Mouse (Mus musculus) thymus, postnatal 0 days (tissue): ENCODE measurements around the gene Dnajc21. TPM values are rescaled to one million over a fixed set of nuclear protein-coding genes. Genes with fewer than 3 reads are reported as not detected.
"Not testable (repeated sequence)": the region's sequence is repeated elsewhere in the genome, so short reads cannot be mapped to it uniquely, and the experiment has no call there.

Experiments
- DNase-seq: peaks from one replicate; pipeline ENCODE4 v3.0.0-alpha.2; 2015; ENCODE audit warnings: low spot score
- polyA plus RNA-seq: library from polyadenylated mRNA; unstranded; fragments of >200 nt; fragmentation: Nextera tagmentation; extraction: Ambion mirVana; gene quantifications from 2 replicates; pipeline ENCODE4 v1.2.1, GENCODE M21; 2015

Gene Dnajc21
- 14.9 and 17.5 TPM in 2 replicates for polyA plus RNA-seq

GRCm38 (mm10) chr15:10470151-10470831 is at the start of gene Dnajc21:
Gene Dnajc21, minus strand, starts transcription at chr15:10470516.
- peak; percentile 83 for DNase-seq

DNA sequence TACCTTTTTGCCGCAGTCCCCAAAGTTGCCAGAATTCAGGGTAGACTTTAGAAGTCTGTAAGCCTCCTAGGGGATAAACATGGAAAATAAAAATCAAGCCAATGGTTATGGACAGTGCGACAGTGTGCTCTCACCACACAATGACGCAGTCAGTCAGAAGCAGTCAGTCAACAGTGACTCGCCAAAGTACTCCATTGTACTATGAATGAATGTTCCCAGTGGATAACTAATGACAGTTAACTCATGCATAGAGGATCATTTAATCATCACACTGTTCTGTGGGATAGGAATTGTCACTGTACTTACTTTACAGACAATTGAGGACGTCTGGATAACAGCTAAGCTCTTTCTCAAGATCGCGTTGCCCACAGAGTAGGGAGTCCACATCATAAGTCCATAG is 44.9 kb upstream of the Dnajc21 start:
- no peak for DNase-seq

DNA sequence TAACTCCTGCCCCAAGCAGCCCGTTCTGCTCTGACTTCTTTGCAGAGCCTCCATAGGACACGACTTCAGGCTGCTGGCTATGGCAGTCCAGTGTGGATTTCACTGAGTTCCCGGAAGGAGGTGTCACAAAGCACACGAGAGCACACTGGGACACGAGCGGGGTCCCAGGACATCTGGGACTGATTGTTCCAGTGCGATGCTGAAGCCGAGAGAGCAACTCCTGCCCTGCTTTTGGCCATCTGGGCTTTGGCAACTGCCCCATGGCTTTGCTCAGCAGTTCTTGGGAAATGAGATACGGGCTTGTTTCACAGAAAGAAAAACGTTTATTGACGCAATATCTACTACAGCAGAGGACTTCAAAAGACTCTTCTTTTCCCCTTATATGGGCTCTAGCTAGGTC is 35.8 kb upstream of the Dnajc21 start:
- no peak for DNase-seq

- DNase-seq: peak; percentile 33
Observed at GRCm38 (mm10) chr15:10500838-10501719, 30.8 kb upstream of the Dnajc21 start.

GRCm38 (mm10) chr15:10500035-10500434 is 29.7 kb upstream of the Dnajc21 start:
- DNase-seq: no peak

- DNase-seq: no peak
Observed at GRCm38 (mm10) chr15:10499593-10499992, 29.3 kb upstream of the Dnajc21 start.

- DNase-seq: not testable (repeated sequence)
Observed at GRCm38 (mm10) chr15:10496696-10497095, 26.4 kb upstream of the Dnajc21 start.

DNA sequence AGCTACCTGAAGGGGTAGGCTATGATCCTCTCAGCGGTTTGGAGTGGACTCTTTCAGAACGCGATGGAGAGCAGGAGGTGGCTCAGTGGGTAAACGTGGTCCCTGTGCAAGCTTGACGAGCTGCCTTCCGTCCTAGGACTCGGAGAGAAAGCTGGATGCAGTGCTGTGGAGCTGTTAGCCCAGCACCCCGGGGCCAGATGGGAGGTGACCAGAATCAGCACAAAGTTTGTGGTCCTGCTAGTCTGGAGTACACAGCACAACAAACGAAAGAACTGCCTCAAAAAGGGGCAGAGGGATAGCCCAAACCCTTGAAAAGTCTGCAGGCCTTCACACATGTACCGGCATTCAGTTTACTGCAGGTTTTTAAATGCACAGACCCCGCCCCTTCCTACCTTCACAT is 25.6 kb upstream of the Dnajc21 start:
- no peak for DNase-seq

GRCm38 (mm10) chr15:10490101-10490500 is 19.8 kb upstream of the Dnajc21 start:
- DNase-seq: no peak

DNA sequence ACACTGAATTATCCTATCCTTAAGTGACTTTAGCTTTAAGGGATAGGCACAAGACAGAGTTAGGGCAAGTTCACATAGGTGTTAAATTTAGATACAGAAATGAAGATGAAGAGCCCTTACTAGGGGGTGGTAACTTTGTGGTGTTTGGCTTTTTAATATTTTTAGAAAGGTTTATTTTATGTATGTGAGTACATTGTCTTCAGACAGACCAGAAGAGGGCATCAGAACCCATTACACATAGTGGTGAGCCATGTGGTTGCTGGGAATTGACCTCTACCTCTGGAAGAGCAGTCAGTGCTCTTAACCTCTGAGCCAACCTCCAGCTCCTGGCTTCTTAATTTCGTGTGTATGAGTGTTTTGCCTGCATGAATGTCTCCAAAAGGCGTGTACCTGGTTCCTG is 16.9 kb upstream of the Dnajc21 start:
- no peak for DNase-seq

DNA sequence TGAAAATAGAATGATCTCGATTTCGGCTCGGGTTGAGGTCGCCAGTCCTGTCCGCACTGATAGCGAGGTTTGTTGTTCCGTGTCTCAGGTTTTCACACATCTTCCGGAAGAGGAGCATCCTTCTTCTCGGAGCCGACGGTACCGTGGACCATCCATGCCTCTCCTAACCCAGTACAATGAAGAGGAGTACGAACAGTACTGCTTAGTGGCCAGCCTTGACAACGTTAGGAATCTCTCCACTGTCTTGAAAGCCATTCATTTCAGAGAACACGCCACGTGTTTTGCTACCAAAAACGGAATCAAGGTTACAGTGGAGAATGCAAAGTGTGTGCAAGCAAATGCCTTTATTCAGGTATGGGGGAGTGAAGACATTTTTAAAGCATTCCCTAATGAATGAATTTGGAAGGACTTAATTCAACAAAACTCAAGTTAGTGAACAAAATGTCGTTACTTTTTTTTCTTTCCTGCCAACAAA is 16.1 kb upstream of the Dnajc21 start:
- no peak for DNase-seq

GRCm38 (mm10) chr15:10485484-10486364 is 15.4 kb upstream of the Dnajc21 start, which contains the start of the genes Brix1 and Rad1:
Gene Brix1, minus strand, starts transcription at chr15:10485947.
Gene Rad1, plus strand, starts transcription at chr15:10486018.
- DNase-seq: peak; percentile 96

GRCm38 (mm10) chr15:10470941-10471340 is 625 bp upstream of the Dnajc21 start:
- DNase-seq: no peak

DNA sequence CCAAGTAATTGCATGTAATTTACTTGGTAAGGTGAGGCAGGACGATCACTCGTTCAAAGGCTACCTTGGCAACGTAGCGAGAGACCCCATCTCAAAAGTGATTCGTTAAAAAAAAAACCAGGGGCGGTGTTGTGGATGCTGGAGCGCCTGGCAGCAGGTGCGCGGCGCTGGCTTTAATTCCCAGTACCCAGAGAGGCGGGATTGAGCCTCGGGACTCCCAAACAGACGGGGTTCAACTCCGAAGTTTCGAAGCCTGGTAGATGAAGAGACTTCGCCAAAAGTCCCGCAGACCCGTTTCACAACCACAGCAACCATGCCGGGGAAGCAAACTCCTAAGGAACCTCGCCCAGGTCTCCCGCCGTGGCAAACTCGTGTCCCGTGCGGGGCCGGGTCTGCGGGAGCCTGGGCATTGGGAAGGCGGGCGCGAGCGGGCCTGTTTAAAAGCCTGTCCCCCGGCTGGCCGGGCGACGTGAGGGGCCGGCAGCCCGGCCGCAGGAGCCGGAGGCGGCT is 620 bp downstream of the Dnajc21 start:
- DNase-seq: peak; percentile 33

DNA sequence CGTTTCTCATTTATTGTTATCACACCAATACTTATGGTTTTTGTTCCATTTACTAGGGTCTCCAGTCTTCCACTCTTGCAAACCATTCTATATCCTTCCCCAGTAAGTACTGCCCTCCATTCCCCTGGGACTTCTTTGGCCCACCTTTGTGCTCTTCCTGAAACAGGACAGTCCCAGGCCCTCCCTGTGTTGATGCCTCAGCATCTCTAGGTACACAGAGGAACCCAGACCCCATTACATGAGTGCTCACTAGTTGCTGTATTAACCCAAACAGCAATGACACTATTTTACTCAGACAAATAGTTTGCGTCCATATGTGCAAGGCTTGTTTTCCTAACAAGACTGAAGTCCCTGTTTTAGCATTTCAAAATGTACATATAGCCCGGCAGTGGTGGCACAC is 1.6 kb downstream of the Dnajc21 start:
- no peak for DNase-seq

DNA sequence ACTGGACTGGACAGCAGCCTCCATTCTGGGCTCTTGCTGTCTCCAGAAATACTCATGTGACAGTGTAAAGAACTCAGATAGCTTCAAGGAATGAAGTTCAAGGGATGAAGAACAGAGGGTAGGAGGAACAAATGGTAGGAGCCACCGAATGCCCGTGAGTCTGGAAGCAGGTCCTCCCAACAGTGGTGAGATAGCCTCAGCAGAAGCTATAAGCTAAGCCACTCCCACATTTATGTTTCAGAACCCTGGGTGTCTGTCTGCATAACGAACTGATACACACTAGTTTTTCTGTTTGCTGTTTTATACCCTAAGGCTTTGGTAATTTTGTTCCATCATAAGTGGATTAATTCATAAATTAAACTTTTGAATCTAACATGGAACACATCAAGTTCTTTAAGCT is 5.6 kb downstream of the Dnajc21 start:
- no peak for DNase-seq

- DNase-seq: no peak
Observed at GRCm38 (mm10) chr15:10463555-10463954, 6.8 kb downstream of the Dnajc21 start.

DNA sequence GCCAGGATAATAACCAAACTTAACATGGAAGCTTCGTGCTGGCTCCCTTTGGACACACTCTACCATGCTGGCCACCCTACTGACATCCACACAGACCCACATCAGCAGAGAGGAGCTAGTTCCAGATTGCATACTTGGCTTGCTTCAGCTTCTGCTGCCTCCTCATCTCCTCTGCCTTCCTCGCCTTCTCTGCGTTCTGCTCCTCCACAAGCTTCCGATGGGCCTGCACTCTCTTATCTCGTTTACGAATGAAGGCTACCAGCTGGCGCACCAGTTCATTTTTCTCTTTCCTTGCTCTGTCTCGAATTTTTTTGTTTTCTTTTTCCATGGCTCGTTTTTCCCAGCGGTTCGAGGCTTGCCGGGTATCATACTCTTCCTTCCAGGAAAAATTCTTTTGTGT is 9.3 kb downstream of the Dnajc21 start:
- no peak for DNase-seq

DNA sequence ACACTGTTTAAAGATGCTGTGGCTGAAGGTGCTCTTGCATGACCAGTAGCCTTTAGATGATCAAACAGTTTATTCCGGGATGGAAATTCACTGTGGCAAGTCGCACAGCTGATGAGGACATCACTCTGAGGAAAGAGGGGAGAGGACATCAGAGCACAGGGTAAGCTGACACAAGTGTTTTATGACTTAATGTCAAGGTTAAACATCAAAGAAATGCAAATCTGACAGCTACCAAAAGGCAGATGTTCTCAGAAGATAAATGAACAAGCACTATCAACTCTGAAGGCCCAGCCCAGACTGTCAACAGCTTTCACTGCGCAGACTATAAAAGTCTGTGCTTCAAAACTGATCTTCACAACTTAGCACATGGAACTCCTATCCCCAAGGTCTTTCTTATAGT is 23.2 kb downstream of the Dnajc21 start:
- DNase-seq: no peak

- no peak for DNase-seq
Observed at GRCm38 (mm10) chr15:10442275-10442674, 28.0 kb downstream of the Dnajc21 start.

DNA sequence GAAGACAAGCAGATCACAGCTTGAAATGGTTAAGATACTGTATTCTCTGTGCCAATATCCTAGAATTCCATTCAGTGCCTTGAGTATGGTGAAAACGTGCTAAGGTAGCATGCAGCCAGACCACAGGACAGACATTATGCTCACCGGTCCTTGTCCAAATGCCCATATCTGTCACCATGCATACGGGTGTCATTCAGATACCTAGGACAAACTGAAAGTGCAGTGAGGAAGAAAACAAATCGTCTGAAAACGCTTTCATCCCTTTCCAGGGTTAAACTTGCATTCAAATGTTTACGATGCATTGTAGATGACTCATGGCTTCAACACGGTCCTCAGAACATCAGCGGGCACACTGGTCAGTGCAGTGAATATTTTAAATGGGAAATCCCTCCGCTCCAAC is 28.8 kb downstream of the Dnajc21 start:
- no peak for DNase-seq
